Mouse (Mus musculus) liver, embryonic 14.5 days (tissue): ENCODE measurements around the gene Ptrh2. TPM values are rescaled to one million over a fixed set of nuclear protein-coding genes. Genes with fewer than 3 reads are reported as not detected.

ENCODE experiments used
- ATAC-seq: fragments of 200-750 bp; cut with Nextera tagmentation; 2 replicates; pipeline ENCODE4 v1.8.0; 2017; ENCODE audit warnings: moderate number of reproducible peaks, mild to moderate bottlenecking, moderate library complexity; ENCODE audit not compliant: insufficient read depth
- DNase-seq, 3 experiments: peaks; one replicate each; pipeline ENCODE4 v3.0.0-alpha.2; 2012 to 2013; ENCODE audit warnings: low read depth in 3 of 3, low spot score in 3 of 3
- H3K27ac ChIP-seq: fragments of 300-500 bp; sonication (generic); 2 replicates; pipeline ENCODE4 v1.5.1; 2014; ENCODE audit warnings: moderate library complexity, mild to moderate bottlenecking, control low read depth, inconsistent platforms
- H3K27me3 ChIP-seq: fragments of 300-500 bp; sonication (generic); 2 replicates; pipeline ENCODE4 v1.6.1; 2014; ENCODE audit warnings: mild to moderate bottlenecking, low read length, moderate library complexity; ENCODE audit not compliant: control insufficient read depth, insufficient read depth
- H3K36me3 ChIP-seq: fragments of 300-500 bp; sonication (generic); replicated peaks from 2 replicates; pipeline ENCODE4 v1.6.1; 2014; ENCODE audit warnings: low read depth; ENCODE audit not compliant: control insufficient read depth, insufficient read depth
- H3K4me1 ChIP-seq, 2 experiments: fragments of 200-500 bp in 1 of 2; fragments of 300-500 bp in 1 of 2; sonication (generic) in 1 of 2; replicated peaks; 2 replicates each; pipeline ENCODE4 v1.6.1; 2012 to 2014; ENCODE audit warnings: antibody characterized with exemption in 1 of 2, inconsistent platforms in 1 of 2, low read length in 1 of 2; ENCODE audit not compliant: control insufficient read depth in 2 of 2, insufficient read depth in 2 of 2
- H3K4me2 ChIP-seq: fragments of 300-500 bp; sonication (generic); 2 replicates; pipeline ENCODE4 v1.6.1; 2014; ENCODE audit warnings: low read depth, mild to moderate bottlenecking, control low read depth, moderate library complexity
- H3K4me3 ChIP-seq, 2 experiments: fragments of 200-500 bp in 1 of 2; fragments of 300-500 bp in 1 of 2; sonication (generic) in 1 of 2; 2 replicates each; pipeline ENCODE4 v1.5.1; 2012 to 2014; ENCODE audit warnings: low read depth in 2 of 2, low read length in 2 of 2, mild to moderate bottlenecking in 2 of 2, control low read depth in 1 of 2, inconsistent platforms in 1 of 2, moderate library complexity in 1 of 2; ENCODE audit not compliant: insufficient read depth in 1 of 2
- H3K9ac ChIP-seq: fragments of 300-500 bp; sonication (generic); replicated peaks from 2 replicates; pipeline ENCODE4 v1.6.1; 2014; ENCODE audit warnings: mild to moderate bottlenecking, control low read depth, moderate library complexity
- H3K9me3 ChIP-seq: fragments of 300-500 bp; sonication (generic); 2 replicates; pipeline ENCODE4 v1.6.1; 2016; ENCODE audit warnings: low read length, mixed read lengths; ENCODE audit not compliant: control insufficient read depth
- CTCF ChIP-seq: IDR thresholded peaks from 2 replicates; pipeline ENCODE4 v1.5.1; 2016; ENCODE audit warnings: antibody characterized with exemption, low read depth, control low read depth
- EP300 ChIP-seq: IDR thresholded peaks from 2 replicates; pipeline ENCODE4 v1.6.1; 2016; ENCODE audit warnings: antibody characterized with exemption, low read depth
- WGBS: fragments of 180-500 bp; shearing (Covaris S2); extraction: QIAGEN DNeasy Blood & Tissue Kit; methylation state at CpG from one replicate; pipeline ENCODE4 v1.1.7; 2014; ENCODE audit not compliant: insufficient replicate concordance; 5-methylcytosine and 5-hydroxymethylcytosine counted together
- polyA plus RNA-seq, 2 experiments: library from polyadenylated mRNA; depleted of rRNA in 1 of 2; stranded (reverse) in 1 of 2; unstranded in 1 of 2; fragments of >200 nt; fragmentation: Nextera tagmentation in 1 of 2; extraction: Ambion mirVana in 1 of 2; gene quantifications; 2 replicates each; pipeline versions ENCODE4 v1.2.1 to v1.2.3; 2012 to 2014

Ptrh2 gene
- polyA plus RNA-seq, 2 experiments = 10.5 to 20.9 TPM

- no peaks in the 10 kb centered on the region for H3K9me3 ChIP-seq
- H3K4me1 ChIP-seq = peaks cover 27 to 32% of the 10 kb centered on the region in 2 experiments
- no peak overlapping the region for H3K9ac ChIP-seq
- H3K27me3 ChIP-seq = no peaks in the 10 kb centered on the region
- ATAC-seq = peak; percentile 66; the same call in 1 of the 2 replicates
- H3K4me3 ChIP-seq = no peak overlapping the region
- TF ChIP-seq EP300 (0 out of 2 replicates have a peak, but pooled peaks have one; percentile 10), CTCF (no peak)
- no peak overlapping the region for H3K4me2 ChIP-seq
- peak overlapping the region; percentile 65 for H3K27ac ChIP-seq
- DNase-seq = peak; percentile 54 to 60 (median 57)
- H3K36me3 ChIP-seq = peaks cover 32% of the 10 kb centered on the region
These were observed 25.9 kb upstream of the Ptrh2 start for GRCm38 (mm10) chr11:86657863-86658262.

- Histone ChIP-seq H3K36me3 (peaks cover 44% of the 10 kb centered on the region), H3K9me3 (no peaks in the 10 kb centered on the region), H3K4me1 (peaks cover 53 to 56% of the 10 kb centered on the region in 2 experiments), H3K27ac (peak overlapping the region; percentile 98), H3K4me2 (peak overlapping the region; percentile 74), H3K9ac (peak overlapping the region; percentile 53), H3K27me3 (no peaks in the 10 kb centered on the region), H3K4me3 (peak overlapping the region; percentile 18 to 30; a peak in 2 of 4 replicates)
- peak; percentile 97 for ATAC-seq
- DNase-seq = peak; percentile 82 to 87 (median 87)
- 27% methylated on average over 8 of the region's 8 CpGs for WGBS
- peak; percentile 85 for TF ChIP-seq EP300
- peak; percentile 19; the same call in 1 of the 2 replicates for TF ChIP-seq CTCF
These were observed 20.5 kb upstream of the Ptrh2 start for GRCm38 (mm10) chr11:86662986-86663895.

- Histone ChIP-seq H3K4me2 (peak overlapping the region; percentile 74), H3K27me3 (no peaks in the 10 kb centered on the region), H3K4me1 (peaks cover 52 to 55% of the 10 kb centered on the region in 2 experiments), H3K4me3 (peak overlapping the region in 1 of 2 experiments; percentile 7; a peak in 1 of 4 replicates), H3K27ac (peak overlapping the region; percentile 98), H3K36me3 (peaks cover 39% of the 10 kb centered on the region), H3K9ac (peak overlapping the region; percentile 53), H3K9me3 (no peaks in the 10 kb centered on the region)
- peak in 2 of 3 experiments; percentile 59 to 66 for DNase-seq
- TF ChIP-seq EP300 = no peak
- no peak for TF ChIP-seq CTCF
- peak; percentile 68 for ATAC-seq
These were observed 19.8 kb upstream of the Ptrh2 start for GRCm38 (mm10) chr11:86663977-86664376.

GRCm38 (mm10) chr11:86664406-86664805 lies 19.4 kb upstream of the Ptrh2 start:
- Histone ChIP-seq H3K9ac (peak overlapping the region; percentile 53), H3K4me3 (0 out of 4 replicates have a peak overlapping the region, but pooled peaks of 1 of the 2 experiments have one; percentile 7), H3K4me1 (peaks cover 57 to 59% of the 10 kb centered on the region in 2 experiments), H3K27ac (peak overlapping the region; percentile 98), H3K27me3 (no peaks in the 10 kb centered on the region), H3K4me2 (peak overlapping the region; percentile 74), H3K9me3 (no peaks in the 10 kb centered on the region), H3K36me3 (peaks cover 38% of the 10 kb centered on the region)
- WGBS = 75% methylated on average over 3 of the region's 3 CpGs
- ATAC-seq (no peak), DNase-seq (no peak)
- TF ChIP-seq CTCF = no peak
- no peak for TF ChIP-seq EP300

GRCm38 (mm10) chr11:86667553-86667952 lies 16.2 kb upstream of the Ptrh2 start:
- Histone ChIP-seq H3K4me2 (peak overlapping the region; percentile 52), H3K4me3 (no peak overlapping the region), H3K4me1 (peaks cover 62 to 63% of the 10 kb centered on the region in 2 experiments), H3K9me3 (no peaks in the 10 kb centered on the region), H3K27me3 (no peaks in the 10 kb centered on the region), H3K27ac (peak overlapping the region; percentile 91), H3K36me3 (peaks cover 19% of the 10 kb centered on the region), H3K9ac (peak overlapping the region; percentile 48)
- 32% methylated on average over 2 of the region's 2 CpGs for WGBS
- no peak for DNase-seq
- no peak for ATAC-seq
- no peak; the same call in 1 of the 2 replicates for TF ChIP-seq EP300
- no peak for TF ChIP-seq CTCF
